Mouse (Mus musculus): ENCODE results near the gene Sox8. TPM values are rescaled to one million over a fixed set of nuclear protein-coding genes. Genes with fewer than 3 reads are reported as not detected.

Sox8 gene
- 9.1 and 11.1 TPM in 2 replicates for polyA plus RNA-seq (2015; fragmentation: Nextera tagmentation; extraction: Ambion mirVana)

- Histone ChIP-seq H3K4me2 (peak within 1 kb of the TSS; percentile 99), H3K9ac (peak within 1 kb of the TSS; percentile 73), H3K9me3 (no peaks in the 10 kb centered on the region), H3K27me3 (peaks cover 25% of the 10 kb centered on the region), H3K4me1 (peaks cover 53% of the 10 kb centered on the region), H3K27ac (0 out of 2 replicates have a peak within 1 kb of the TSS, but pooled peaks have one; percentile 16), H3K36me3 (0 out of 2 replicates have a peak, but pooled peaks cover 6% of the 10 kb centered on the region), H3K4me3 (peak within 1 kb of the TSS; percentile 59)
- WGBS: under 1% methylated on average over 61 of the region's 61 CpGs
- ATAC-seq (ENCODE audit: insufficient number of reproducible peaks, insufficient read depth, low FRiP score, low TSS enrichment, low read depth): peak; percentile 73; the same call in 1 of the 2 replicates
These were observed at the start of gene Sox8 for GRCm38 (mm10) chr17:25570648-25571452. Gene Sox8, minus strand, starts transcription at chr17:25570686.

GRCm38 (mm10) chr17:25618508-25619056 lies 48.1 kb upstream of the Sox8 start:
- Histone ChIP-seq H3K9me3 (no peaks in the 10 kb centered on the region), H3K9ac (no peak overlapping the region), H3K27ac (peak overlapping the region; percentile 40; the same call in 1 of the 2 replicates), H3K4me1 (peaks cover 32% of the 10 kb centered on the region), H3K4me2 (no peak overlapping the region), H3K4me3 (no peak overlapping the region), H3K27me3 (no peaks in the 10 kb centered on the region), H3K36me3 (peaks cover 33% of the 10 kb centered on the region)
- ATAC-seq (ENCODE audit: insufficient number of reproducible peaks, insufficient read depth, low FRiP score, low TSS enrichment, low read depth): peak; percentile 63; the same call in 1 of the 2 replicates
- WGBS: 46% methylated on average over 16 of the region's 16 CpGs

- no peaks in the 10 kb centered on the region for H3K27me3 ChIP-seq
- H3K4me2 ChIP-seq: no peak overlapping the region
- H3K36me3 ChIP-seq: peaks cover 45% of the 10 kb centered on the region
- H3K4me1 ChIP-seq: peaks cover 29% of the 10 kb centered on the region
- no peaks in the 10 kb centered on the region for H3K9me3 ChIP-seq
- WGBS: 94% methylated on average over 10 of the region's 10 CpGs
- no peak overlapping the region for H3K27ac ChIP-seq
- H3K9ac ChIP-seq: no peak overlapping the region
- no peak overlapping the region for H3K4me3 ChIP-seq
- ATAC-seq (ENCODE audit: insufficient number of reproducible peaks, insufficient read depth, low FRiP score, low TSS enrichment, low read depth): no peak
These were observed 44.4 kb upstream of the Sox8 start for GRCm38 (mm10) chr17:25614723-25615510.

- no peaks in the 10 kb centered on the region for H3K27me3 ChIP-seq
- H3K36me3 ChIP-seq: peaks cover 48% of the 10 kb centered on the region
These were observed 42.8 kb upstream of the Sox8 start for GRCm38 (mm10) chr17:25613323-25613722.

GRCm38 (mm10) chr17:25612537-25612936 lies 42.1 kb upstream of the Sox8 start:
- no peaks in the 10 kb centered on the region for H3K27me3 ChIP-seq
- no peak overlapping the region for H3K27ac ChIP-seq
- H3K9ac ChIP-seq: no peak overlapping the region
- no peaks in the 10 kb centered on the region for H3K9me3 ChIP-seq
- no peak overlapping the region for H3K4me2 ChIP-seq
- no peak overlapping the region for H3K4me3 ChIP-seq
- no peak for ATAC-seq (ENCODE audit: insufficient number of reproducible peaks, insufficient read depth, low FRiP score, low TSS enrichment, low read depth)
- WGBS: 87% methylated on average over 9 of the region's 9 CpGs
- peaks cover 50% of the 10 kb centered on the region for H3K36me3 ChIP-seq
- H3K4me1 ChIP-seq: peaks cover 27% of the 10 kb centered on the region

More at GRCm38 (mm10) chr17:25613323-25613722, 42.8 kb upstream of the Sox8 start:
- Histone ChIP-seq H3K4me1 (peaks cover 31% of the 10 kb centered on the region), H3K9me3 (no peaks in the 10 kb centered on the region), H3K4me3 (no peak overlapping the region), H3K9ac (no peak overlapping the region), H3K27ac (no peak overlapping the region), H3K4me2 (no peak overlapping the region)
- 94% methylated on average over 6 of the region's 6 CpGs for WGBS
- no peak for ATAC-seq (ENCODE audit: insufficient number of reproducible peaks, insufficient read depth, low FRiP score, low TSS enrichment, low read depth)

- Histone ChIP-seq H3K4me1 (peaks cover 26% of the 10 kb centered on the region), H3K9me3 (no peaks in the 10 kb centered on the region), H3K4me3 (no peak overlapping the region), H3K4me2 (no peak overlapping the region), H3K27ac (no peak overlapping the region), H3K36me3 (peaks cover 32% of the 10 kb centered on the region), H3K27me3 (no peaks in the 10 kb centered on the region), H3K9ac (no peak overlapping the region; the same call in 1 of the 2 replicates)
- WGBS: 55% methylated on average over 9 of the region's 9 CpGs
- ATAC-seq (ENCODE audit: insufficient number of reproducible peaks, insufficient read depth, low FRiP score, low TSS enrichment, low read depth): no peak
These were observed 39.7 kb upstream of the Sox8 start for GRCm38 (mm10) chr17:25610151-25610550.

GRCm38 (mm10) chr17:25609506-25609828 lies 39.0 kb upstream of the Sox8 start:
- no peaks in the 10 kb centered on the region for H3K9me3 ChIP-seq
- no peak overlapping the region for H3K4me3 ChIP-seq
- peaks cover 30% of the 10 kb centered on the region for H3K4me1 ChIP-seq
- no peak for ATAC-seq (ENCODE audit: insufficient number of reproducible peaks, insufficient read depth, low FRiP score, low TSS enrichment, low read depth)
- no peak overlapping the region for H3K4me2 ChIP-seq
- 0 out of 2 replicates have a peak overlapping the region, but pooled peaks have one; percentile 22 for H3K27ac ChIP-seq
- 60% methylated on average over 3 of the region's 3 CpGs for WGBS
- H3K9ac ChIP-seq: no peak overlapping the region
- H3K27me3 ChIP-seq: no peaks in the 10 kb centered on the region
- H3K36me3 ChIP-seq: peaks cover 28% of the 10 kb centered on the region

- Histone ChIP-seq H3K4me1 (peaks cover 34% of the 10 kb centered on the region), H3K27ac (no peak overlapping the region), H3K9ac (no peak overlapping the region), H3K27me3 (no peaks in the 10 kb centered on the region), H3K36me3 (peaks cover 23% of the 10 kb centered on the region), H3K4me3 (no peak overlapping the region), H3K4me2 (no peak overlapping the region), H3K9me3 (no peaks in the 10 kb centered on the region)
- ATAC-seq (ENCODE audit: insufficient number of reproducible peaks, insufficient read depth, low FRiP score, low TSS enrichment, low read depth): no peak
- WGBS: 47% methylated on average over 10 of the region's 10 CpGs
These were observed 38.5 kb upstream of the Sox8 start for GRCm38 (mm10) chr17:25608821-25609505.

- 73% methylated on average over 11 of the region's 11 CpGs for WGBS
- Histone ChIP-seq H3K4me3 (no peak overlapping the region), H3K27me3 (no peaks in the 10 kb centered on the region), H3K4me2 (no peak overlapping the region), H3K4me1 (peaks cover 38% of the 10 kb centered on the region), H3K9ac (no peak overlapping the region), H3K9me3 (no peaks in the 10 kb centered on the region), H3K27ac (0 out of 2 replicates have a peak overlapping the region, but pooled peaks have one; percentile 11), H3K36me3 (peaks cover 16% of the 10 kb centered on the region)
- no peak for ATAC-seq (ENCODE audit: insufficient number of reproducible peaks, insufficient read depth, low FRiP score, low TSS enrichment, low read depth)
These were observed 37.8 kb upstream of the Sox8 start for GRCm38 (mm10) chr17:25608137-25608785.

GRCm38 (mm10) chr17:25604234-25604633 lies 33.7 kb upstream of the Sox8 start:
- no peak overlapping the region for H3K27ac ChIP-seq
- ATAC-seq (ENCODE audit: insufficient number of reproducible peaks, insufficient read depth, low FRiP score, low TSS enrichment, low read depth): no peak
- 23% methylated on average over 5 of the region's 5 CpGs for WGBS
- no peaks in the 10 kb centered on the region for H3K27me3 ChIP-seq
- H3K9me3 ChIP-seq: no peaks in the 10 kb centered on the region
- no peak overlapping the region for H3K9ac ChIP-seq
- H3K36me3 ChIP-seq: peaks cover 5% of the 10 kb centered on the region; the same call in 1 of the 2 replicates
- no peak overlapping the region for H3K4me2 ChIP-seq
- peaks cover 25% of the 10 kb centered on the region for H3K4me1 ChIP-seq
- H3K4me3 ChIP-seq: no peak overlapping the region

Data from embryonic facial prominence, embryonic 13.5 days (tissue).